Mouse (Mus musculus): ENCODE results near the gene Pcsk1n. TPM values are rescaled to one million over a fixed set of nuclear protein-coding genes. Genes with fewer than 3 reads are reported as not detected.
"Not testable (repeated sequence)": the region's sequence is repeated elsewhere in the genome, so short reads cannot be mapped to it uniquely, and the experiment has no call there.

Pcsk1n gene
- polyA plus RNA-seq, 1 experiment from 2014 or later, result 13.8 TPM

DNA sequence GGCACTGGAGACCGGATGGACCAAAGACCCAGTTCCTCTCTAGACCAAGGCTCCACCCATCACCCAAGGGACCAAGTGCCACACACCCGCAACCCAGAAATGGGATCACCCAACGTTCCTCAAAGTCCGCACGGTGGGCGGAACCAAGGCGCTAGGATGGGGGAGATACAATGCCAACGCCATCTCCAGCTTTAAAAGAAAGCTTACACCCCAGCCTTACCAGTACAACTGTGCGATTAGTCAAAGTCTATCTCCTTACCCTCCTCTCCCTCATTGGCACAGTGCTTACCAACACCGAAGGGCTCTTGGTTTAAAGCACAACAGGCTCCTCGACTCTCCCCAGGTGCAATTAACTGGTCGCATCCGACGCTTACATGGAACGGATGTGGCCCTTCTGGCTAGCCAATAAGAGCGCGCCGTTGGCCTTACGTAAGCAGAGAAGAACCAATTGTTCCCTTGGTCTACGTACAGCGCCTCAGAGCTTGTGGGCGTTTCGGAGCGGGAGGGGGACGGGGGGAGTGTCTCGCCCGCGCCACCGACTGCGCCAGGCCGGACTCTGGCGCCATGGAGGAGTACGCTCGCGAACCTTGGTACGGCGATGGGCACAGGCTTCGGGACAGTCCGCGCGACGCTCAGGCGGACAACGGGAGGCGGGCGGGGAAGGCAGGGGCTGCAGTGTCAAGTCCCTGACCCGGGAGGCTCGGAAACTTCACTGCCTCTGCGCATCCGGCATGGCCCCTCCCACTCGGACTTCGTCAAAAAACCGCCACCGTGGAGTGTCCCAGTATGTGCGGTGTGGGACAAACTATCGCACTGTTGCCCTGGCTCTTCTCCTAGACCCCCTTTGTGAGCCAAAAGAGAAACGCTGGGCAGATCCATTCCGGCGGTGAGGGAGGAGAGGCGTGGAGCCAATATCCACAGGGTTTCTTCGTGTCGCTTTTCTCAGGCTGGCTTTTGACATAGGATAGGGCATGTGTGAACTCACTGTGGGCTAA, 20.4 kb upstream of the Pcsk1n start, which contains the start of the genes Pqbp1 and Timm17b:
Pqbp1 (minus strand) TSS at position 390 of the 995 bp plus-strand sequence.
Timm17b (plus strand) TSS at position 478 of the 995 bp plus-strand sequence.
- Histone ChIP-seq H3K4me1 (replicated peaks; ENCODE audit: control insufficient read depth, insufficient read depth, low read length) (no peaks in the 10 kb centered on the region), H3K9ac (ENCODE audit: low read length) (peak within 1 kb of the TSS; percentile 58), H3K4me3 (ENCODE audit: low read depth, low read length) (peak within 1 kb of the TSS; percentile 54), H3K27ac (ENCODE audit: low read depth) (peak within 1 kb of the TSS; percentile 75; the same call in 1 of the 2 replicates), H3K27me3 (replicated peaks; ENCODE audit: control insufficient read depth, insufficient read depth, low read length) (no peaks in the 10 kb centered on the region), H3K36me3 (ENCODE audit: control insufficient read depth, insufficient read depth, low read length) (peaks cover 10% of the 10 kb centered on the region), H3K4me2 (ENCODE audit: low read length) (peak within 1 kb of the TSS; percentile 52), H3K9me3 (ENCODE audit: control insufficient read depth, low read length) (no peaks in the 10 kb centered on the region)
- peak; percentile 85 for DNase-seq (ENCODE audit: low spot score)
- ATAC-seq (replicated peaks; ENCODE audit: low FRiP score, low TSS enrichment, low read depth), result peak; percentile 99
- WGBS, result 10% methylated on average over 57 of the region's 62 CpGs

DNA sequence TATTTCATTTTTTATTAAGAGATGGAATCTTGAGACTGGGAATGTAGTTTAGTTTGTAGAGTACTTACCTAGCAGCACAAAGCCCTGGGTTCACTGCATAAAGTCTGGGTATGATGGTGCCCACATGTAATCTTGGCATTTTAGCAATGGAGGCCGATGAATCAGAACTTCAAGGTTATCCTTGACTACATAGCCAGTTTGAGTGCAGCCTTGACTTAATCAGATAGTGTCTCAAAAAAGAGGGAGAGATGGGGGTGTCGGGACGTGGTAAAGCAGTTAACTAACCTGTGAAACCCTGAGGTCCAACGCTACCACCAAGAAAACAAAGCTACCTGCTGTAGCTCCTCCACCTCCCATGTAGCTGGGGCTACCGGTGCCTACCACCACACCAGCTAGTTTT, 15.2 kb upstream of the Pcsk1n start:
- DNase-seq (ENCODE audit: low spot score) (no peak), ATAC-seq (replicated peaks; ENCODE audit: low FRiP score, low TSS enrichment, low read depth) (no peak)
- no peak overlapping the region for H3K27ac ChIP-seq (ENCODE audit: low read depth)
- H3K27me3 ChIP-seq (replicated peaks; ENCODE audit: control insufficient read depth, insufficient read depth, low read length), result no peaks in the 10 kb centered on the region
- H3K36me3 ChIP-seq (ENCODE audit: control insufficient read depth, insufficient read depth, low read length), result no peaks in the 10 kb centered on the region
- no peak overlapping the region for H3K4me2 ChIP-seq (ENCODE audit: low read length)
- H3K9ac ChIP-seq (ENCODE audit: low read length), result no peak overlapping the region
- WGBS, result 90% methylated on average over 5 of the region's 5 CpGs
- no peaks in the 10 kb centered on the region for H3K9me3 ChIP-seq (ENCODE audit: control insufficient read depth, low read length)
- no peaks in the 10 kb centered on the region for H3K4me1 ChIP-seq (replicated peaks; ENCODE audit: control insufficient read depth, insufficient read depth, low read length)
- no peak overlapping the region for H3K4me3 ChIP-seq (ENCODE audit: low read depth, low read length)

DNA sequence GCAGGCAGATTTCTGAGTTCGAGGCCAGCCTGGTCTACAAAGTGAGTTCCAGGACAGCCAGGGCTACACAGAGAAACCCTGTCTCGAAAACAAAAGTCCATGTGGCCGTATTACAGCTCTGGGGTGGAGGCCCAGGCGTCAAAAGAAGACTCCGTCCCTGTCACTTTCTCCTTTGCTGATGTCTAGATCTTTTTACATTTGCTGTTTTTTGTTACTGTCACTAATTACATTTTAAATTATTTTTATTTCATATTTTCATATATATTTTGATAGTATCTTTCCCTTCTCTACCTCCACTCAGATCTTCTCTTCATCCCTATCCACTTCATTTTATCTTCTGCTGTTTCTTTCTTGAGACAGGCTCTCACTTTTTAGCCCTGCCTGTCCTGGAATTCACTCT, 11.9 kb upstream of the Pcsk1n start, which contains the start of gene Gm10491:
Gm10491 (minus strand) TSS at position 101 of the 400 bp plus-strand sequence.
- no peaks in the 10 kb centered on the region for H3K4me1 ChIP-seq (replicated peaks; ENCODE audit: control insufficient read depth, insufficient read depth, low read length)
- ATAC-seq (replicated peaks; ENCODE audit: low FRiP score, low TSS enrichment, low read depth), result no peak
- no peak within 1 kb of the TSS for H3K27ac ChIP-seq (ENCODE audit: low read depth)
- no peaks in the 10 kb centered on the region for H3K9me3 ChIP-seq (ENCODE audit: control insufficient read depth, low read length)
- H3K4me2 ChIP-seq (ENCODE audit: low read length), result no peak within 1 kb of the TSS
- 82% methylated on average over 5 of the region's 5 CpGs for WGBS
- no peaks in the 10 kb centered on the region for H3K27me3 ChIP-seq (replicated peaks; ENCODE audit: control insufficient read depth, insufficient read depth, low read length)
- no peak within 1 kb of the TSS for H3K4me3 ChIP-seq (ENCODE audit: low read depth, low read length)
- H3K36me3 ChIP-seq (ENCODE audit: control insufficient read depth, insufficient read depth, low read length), result no peaks in the 10 kb centered on the region
- no peak within 1 kb of the TSS for H3K9ac ChIP-seq (ENCODE audit: low read length)
- DNase-seq (ENCODE audit: low spot score), result no peak

DNA sequence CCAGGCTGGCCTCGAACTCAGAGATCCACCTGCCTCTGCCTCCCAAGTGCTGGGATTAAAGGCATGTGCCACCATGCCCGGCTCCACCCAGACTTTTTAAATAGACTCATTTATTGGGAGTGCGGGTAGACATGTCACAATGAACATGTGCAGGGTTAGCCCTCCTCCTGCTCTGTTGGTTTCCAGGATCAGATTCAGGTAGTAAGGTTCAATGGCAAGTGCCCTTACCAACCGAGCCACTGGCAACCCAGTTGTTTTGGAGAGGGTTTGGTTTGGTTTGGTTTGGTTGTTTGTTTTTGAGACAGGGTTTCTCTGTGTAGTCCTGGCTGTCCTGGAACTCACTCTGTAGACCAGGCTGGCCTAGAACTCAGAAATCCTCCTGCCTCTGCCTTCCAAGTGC, 10.4 kb upstream of the Pcsk1n start, which contains the start of gene Gm10490:
Gm10490 (plus strand) TSS at position 301 of the 400 bp plus-strand sequence.
- not testable (repeated sequence) for H3K9me3 ChIP-seq (ENCODE audit: control insufficient read depth, low read length); H3K4me1 ChIP-seq (replicated peaks; ENCODE audit: control insufficient read depth, insufficient read depth, low read length); H3K27me3 ChIP-seq (replicated peaks; ENCODE audit: control insufficient read depth, insufficient read depth, low read length); H3K27ac ChIP-seq (ENCODE audit: low read depth); H3K9ac ChIP-seq (ENCODE audit: low read length); H3K36me3 ChIP-seq (ENCODE audit: control insufficient read depth, insufficient read depth, low read length); ATAC-seq (replicated peaks; ENCODE audit: low FRiP score, low TSS enrichment, low read depth); DNase-seq (ENCODE audit: low spot score); H3K4me3 ChIP-seq (ENCODE audit: low read depth, low read length); H3K4me2 ChIP-seq (ENCODE audit: low read length)
- WGBS, result 89% methylated on average over 4 of the region's 4 CpGs

DNA sequence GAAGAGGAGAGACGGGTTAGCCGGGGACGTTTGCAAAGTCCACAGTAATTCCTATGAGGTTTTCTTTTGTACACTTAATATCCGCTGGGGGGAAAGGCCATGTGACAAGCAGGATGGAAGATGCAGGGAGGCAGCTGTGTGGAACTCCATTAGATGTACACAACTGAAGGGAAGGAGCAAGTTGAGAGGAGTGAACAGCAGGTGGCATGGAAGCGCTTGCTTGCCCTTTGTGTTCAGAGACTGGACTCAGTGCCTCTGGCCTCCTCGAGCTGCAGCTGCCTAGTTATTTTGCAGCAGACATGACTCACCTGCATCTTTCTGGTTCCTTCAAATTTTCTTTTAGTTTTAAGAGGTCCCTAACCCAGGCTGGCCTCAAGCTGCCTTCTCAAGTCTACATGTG, 9.1 kb upstream of the Pcsk1n start:
- H3K36me3 ChIP-seq (ENCODE audit: control insufficient read depth, insufficient read depth, low read length), result no peaks in the 10 kb centered on the region
- no peak overlapping the region for H3K27ac ChIP-seq (ENCODE audit: low read depth)
- H3K27me3 ChIP-seq (replicated peaks; ENCODE audit: control insufficient read depth, insufficient read depth, low read length), result no peaks in the 10 kb centered on the region
- no peak overlapping the region for H3K4me2 ChIP-seq (ENCODE audit: low read length)
- H3K9me3 ChIP-seq (ENCODE audit: control insufficient read depth, low read length), result no peaks in the 10 kb centered on the region
- WGBS, result 53% methylated on average over 5 of the region's 6 CpGs
- no peak overlapping the region for H3K4me3 ChIP-seq (ENCODE audit: low read depth, low read length)
- ATAC-seq (replicated peaks; ENCODE audit: low FRiP score, low TSS enrichment, low read depth) (no peak), DNase-seq (ENCODE audit: low spot score) (no peak)
- H3K4me1 ChIP-seq (replicated peaks; ENCODE audit: control insufficient read depth, insufficient read depth, low read length), result no peaks in the 10 kb centered on the region
- H3K9ac ChIP-seq (ENCODE audit: low read length), result no peak overlapping the region

DNA sequence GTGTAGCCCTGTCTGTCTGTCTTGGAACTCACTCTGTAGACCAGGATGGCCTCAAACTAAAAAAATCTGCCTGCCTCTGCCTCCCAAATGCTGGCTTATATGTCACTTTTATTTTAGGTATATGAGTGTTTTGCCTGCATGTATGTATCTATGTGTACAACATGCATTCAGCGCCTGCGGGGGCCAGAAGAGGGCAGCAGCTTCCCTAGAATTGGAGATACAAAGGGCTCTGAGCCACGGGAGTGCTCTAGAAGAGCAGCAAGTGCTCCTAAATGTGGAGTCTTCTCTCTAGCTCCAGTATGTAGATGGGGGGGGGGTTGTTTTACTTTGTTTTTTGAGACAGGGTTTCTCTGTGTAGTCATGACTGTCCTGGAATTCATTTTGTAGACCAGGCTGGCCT, 4.0 kb upstream of the Pcsk1n start:
- not testable (repeated sequence) for DNase-seq (ENCODE audit: low spot score); H3K27ac ChIP-seq (ENCODE audit: low read depth); H3K9me3 ChIP-seq (ENCODE audit: control insufficient read depth, low read length); H3K4me2 ChIP-seq (ENCODE audit: low read length); H3K4me1 ChIP-seq (replicated peaks; ENCODE audit: control insufficient read depth, insufficient read depth, low read length); H3K4me3 ChIP-seq (ENCODE audit: low read depth, low read length); ATAC-seq (replicated peaks; ENCODE audit: low FRiP score, low TSS enrichment, low read depth); H3K9ac ChIP-seq (ENCODE audit: low read length); H3K36me3 ChIP-seq (ENCODE audit: control insufficient read depth, insufficient read depth, low read length)
- 24% methylated on average over 3 of the region's 3 CpGs for WGBS
- H3K27me3 ChIP-seq (replicated peaks; ENCODE audit: control insufficient read depth, insufficient read depth, low read length), result peaks cover 11% of the 10 kb centered on the region

DNA sequence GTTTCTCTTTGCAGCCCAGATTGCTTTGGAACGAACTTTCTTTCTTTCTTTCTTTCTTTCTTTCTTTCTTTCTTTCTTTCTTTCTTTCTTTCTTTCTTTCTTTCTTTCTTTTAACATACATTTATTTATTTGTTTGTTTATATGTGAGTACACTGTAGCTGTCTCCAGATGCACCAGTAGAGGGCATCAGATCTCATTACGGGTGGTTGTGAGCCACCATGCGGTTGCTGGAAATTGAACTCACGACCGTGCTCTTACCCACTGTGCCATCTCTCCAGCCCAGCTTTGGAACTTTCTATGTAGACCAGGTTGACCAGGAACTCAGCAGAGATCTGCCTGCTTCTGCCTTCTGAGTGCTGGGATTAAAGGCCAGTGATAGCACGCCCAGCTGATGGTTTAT, 1.7 kb upstream of the Pcsk1n start:
- DNase-seq (ENCODE audit: low spot score); H3K4me1 ChIP-seq (replicated peaks; ENCODE audit: control insufficient read depth, insufficient read depth, low read length); H3K9ac ChIP-seq (ENCODE audit: low read length); H3K4me2 ChIP-seq (ENCODE audit: low read length); H3K36me3 ChIP-seq (ENCODE audit: control insufficient read depth, insufficient read depth, low read length); H3K27ac ChIP-seq (ENCODE audit: low read depth); H3K9me3 ChIP-seq (ENCODE audit: control insufficient read depth, low read length); ATAC-seq (replicated peaks; ENCODE audit: low FRiP score, low TSS enrichment, low read depth); H3K4me3 ChIP-seq (ENCODE audit: low read depth, low read length): not testable (repeated sequence)
- WGBS, result 72% methylated on average over 6 of the region's 6 CpGs
- H3K27me3 ChIP-seq (replicated peaks; ENCODE audit: control insufficient read depth, insufficient read depth, low read length), result peaks cover 34% of the 10 kb centered on the region

DNA sequence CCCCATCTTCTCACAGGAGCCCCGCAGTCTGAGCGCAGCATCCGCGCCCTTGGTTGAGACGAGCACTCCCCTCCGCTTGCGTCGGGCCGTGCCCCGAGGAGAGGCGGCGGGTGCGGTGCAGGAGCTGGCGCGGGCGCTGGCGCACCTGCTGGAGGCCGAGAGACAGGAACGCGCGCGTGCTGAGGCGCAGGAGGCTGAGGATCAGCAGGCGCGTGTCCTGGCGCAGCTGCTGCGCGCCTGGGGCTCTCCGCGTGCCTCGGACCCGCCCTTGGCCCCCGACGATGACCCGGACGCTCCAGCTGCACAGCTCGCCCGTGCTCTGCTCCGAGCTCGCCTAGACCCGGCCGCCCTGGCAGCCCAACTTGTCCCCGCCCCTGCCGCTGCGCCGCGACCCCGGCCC, 2.4 kb downstream of the Pcsk1n start:
- no peaks in the 10 kb centered on the region for H3K36me3 ChIP-seq (ENCODE audit: control insufficient read depth, insufficient read depth, low read length)
- H3K27me3 ChIP-seq (replicated peaks; ENCODE audit: control insufficient read depth, insufficient read depth, low read length), result peaks cover 62% of the 10 kb centered on the region
- no peak for ATAC-seq (replicated peaks; ENCODE audit: low FRiP score, low TSS enrichment, low read depth)
- DNase-seq (ENCODE audit: low spot score), result no peak
- no peak overlapping the region for H3K27ac ChIP-seq (ENCODE audit: low read depth)
- 8% methylated on average over 32 of the region's 48 CpGs for WGBS
- H3K4me3 ChIP-seq (ENCODE audit: low read depth, low read length), result peak overlapping the region; percentile 9; the same call in 1 of the 2 replicates
- H3K4me1 ChIP-seq (replicated peaks; ENCODE audit: control insufficient read depth, insufficient read depth, low read length), result no peaks in the 10 kb centered on the region
- H3K9ac ChIP-seq (ENCODE audit: low read length), result no peak overlapping the region
- H3K4me2 ChIP-seq (ENCODE audit: low read length), result peak overlapping the region; percentile 34
- no peaks in the 10 kb centered on the region for H3K9me3 ChIP-seq (ENCODE audit: control insufficient read depth, low read length)

Measured in intestine, embryonic 14.5 days (tissue).